Mouse (Mus musculus): ENCODE measurements around the gene Ssh3.

The Ssh3 gene

GRCm38 (mm10) chr19:4300271-4300704 lies 31.3 kb upstream of the Ssh3 start:
- no peak for TF ChIP-seq GATA4 (IDR thresholded peaks at IDR 0.05; ENCODE audit: insufficient replicate concordance, low read length)

- no peak for TF ChIP-seq GATA4 (IDR thresholded peaks at IDR 0.05; ENCODE audit: insufficient replicate concordance, low read length)
These were observed 30.7 kb upstream of the Ssh3 start for GRCm38 (mm10) chr19:4299574-4300270.

GRCm38 (mm10) chr19:4299126-4299525 lies 30.1 kb upstream of the Ssh3 start:
- TF ChIP-seq GATA4 (IDR thresholded peaks at IDR 0.05; ENCODE audit: insufficient replicate concordance, low read length) = no peak

- no peak for TF ChIP-seq GATA4 (IDR thresholded peaks at IDR 0.05; ENCODE audit: insufficient replicate concordance, low read length)
These were observed 29.5 kb upstream of the Ssh3 start for GRCm38 (mm10) chr19:4298322-4299121.

GRCm38 (mm10) chr19:4297851-4298250 lies 28.9 kb upstream of the Ssh3 start:
- no peak for TF ChIP-seq GATA4 (IDR thresholded peaks at IDR 0.05; ENCODE audit: insufficient replicate concordance, low read length)

GRCm38 (mm10) chr19:4296611-4297010 lies 27.6 kb upstream of the Ssh3 start:
- no peak for TF ChIP-seq GATA4 (IDR thresholded peaks at IDR 0.05; ENCODE audit: insufficient replicate concordance, low read length)

- TF ChIP-seq GATA4 (IDR thresholded peaks at IDR 0.05; ENCODE audit: insufficient replicate concordance, low read length) = no peak
These were observed 26.4 kb upstream of the Ssh3 start for GRCm38 (mm10) chr19:4295391-4295790.

- no peak for TF ChIP-seq GATA4 (IDR thresholded peaks at IDR 0.05; ENCODE audit: insufficient replicate concordance, low read length)
These were observed 25.6 kb upstream of the Ssh3 start for GRCm38 (mm10) chr19:4294381-4295097.

GRCm38 (mm10) chr19:4291161-4291560 lies 22.2 kb upstream of the Ssh3 start:
- no peak for TF ChIP-seq GATA4 (IDR thresholded peaks at IDR 0.05; ENCODE audit: insufficient replicate concordance, low read length)

- TF ChIP-seq GATA4 (IDR thresholded peaks at IDR 0.05; ENCODE audit: insufficient replicate concordance, low read length) = no peak
These were observed 21.8 kb upstream of the Ssh3 start for GRCm38 (mm10) chr19:4290749-4291148.

GRCm38 (mm10) chr19:4283653-4284052 lies 14.7 kb upstream of the Ssh3 start:
- TF ChIP-seq GATA4 (IDR thresholded peaks at IDR 0.05; ENCODE audit: insufficient replicate concordance, low read length) = no peak

- TF ChIP-seq GATA4 (IDR thresholded peaks at IDR 0.05; ENCODE audit: insufficient replicate concordance, low read length) = no peak
These were observed 14.0 kb upstream of the Ssh3 start, which contains the start of gene Ankrd13d for GRCm38 (mm10) chr19:4282898-4283553. TSS of gene Ankrd13d (minus strand) at chr19:4283137.

- TF ChIP-seq GATA4 (IDR thresholded peaks at IDR 0.05; ENCODE audit: insufficient replicate concordance, low read length) = no peak
These were observed 11.4 kb upstream of the Ssh3 start for GRCm38 (mm10) chr19:4280425-4280824.

GRCm38 (mm10) chr19:4279487-4279886 lies 10.5 kb upstream of the Ssh3 start:
- no peak for TF ChIP-seq GATA4 (IDR thresholded peaks at IDR 0.05; ENCODE audit: insufficient replicate concordance, low read length)

- no peak for TF ChIP-seq GATA4 (IDR thresholded peaks at IDR 0.05; ENCODE audit: insufficient replicate concordance, low read length)
These were observed 2.0 kb upstream of the Ssh3 start for GRCm38 (mm10) chr19:4270972-4271371.

Data from liver, adult (tissue).